Mouse (Mus musculus) inflammation-experienced regulatory T-cells, adult 6 months (primary cell): ENCODE measurements at regions not wholly inside any gene's neighbourhood (a gene's known extent, or its start where the extent isn't known, plus 50 kb on each side); places are given as distances from the start of the nearest gene placed in this dataset.

Experiments
- ATAC-seq: one replicate; pipeline ENCODE4 v1.8.0; 2017

- no peak for ATAC-seq
Measured at GRCm38 (mm10) chr13:112188741-112189476, 99.3 kb upstream of the Ankrd55 start.

- no peak for ATAC-seq
Measured at GRCm38 (mm10) chr13:112189605-112190004, 98.6 kb upstream of the Ankrd55 start.

GRCm38 (mm10) chr13:112192192-112192905 is 95.9 kb upstream of the Ankrd55 start:
- no peak for ATAC-seq

GRCm38 (mm10) chr13:112193676-112194075 is 94.6 kb upstream of the Ankrd55 start:
- ATAC-seq: no peak

GRCm38 (mm10) chr13:112194991-112195390 is 93.3 kb upstream of the Ankrd55 start:
- ATAC-seq: no peak

GRCm38 (mm10) chr13:112196789-112197188 is 91.5 kb upstream of the Ankrd55 start:
- ATAC-seq: no peak

- no peak for ATAC-seq
Measured at GRCm38 (mm10) chr13:112203721-112204120, 84.5 kb upstream of the Ankrd55 start.

GRCm38 (mm10) chr13:112204204-112204603 is 84.0 kb upstream of the Ankrd55 start:
- no peak for ATAC-seq

GRCm38 (mm10) chr13:112204813-112205212 is 83.4 kb upstream of the Ankrd55 start:
- no peak for ATAC-seq

- ATAC-seq: no peak
Measured at GRCm38 (mm10) chr13:112207617-112208235, 80.5 kb upstream of the Ankrd55 start.

GRCm38 (mm10) chr13:112211841-112212240 is 76.4 kb upstream of the Ankrd55 start:
- ATAC-seq: no peak

- no peak for ATAC-seq
Measured at GRCm38 (mm10) chr13:112212391-112212790, 75.9 kb upstream of the Ankrd55 start.

- no peak for ATAC-seq
Measured at GRCm38 (mm10) chr13:112213652-112214081, 74.6 kb upstream of the Ankrd55 start.

GRCm38 (mm10) chr13:112216084-112216483 is 72.2 kb upstream of the Ankrd55 start:
- no peak for ATAC-seq

- no peak for ATAC-seq
Measured at GRCm38 (mm10) chr13:112218389-112218788, 69.9 kb upstream of the Ankrd55 start.

- ATAC-seq: no peak
Measured at GRCm38 (mm10) chr13:112220184-112220583, 68.1 kb upstream of the Ankrd55 start.

- no peak for ATAC-seq
Measured at GRCm38 (mm10) chr13:112223616-112224015, 64.6 kb upstream of the Ankrd55 start.

GRCm38 (mm10) chr13:112227766-112228165 is 60.5 kb upstream of the Ankrd55 start:
- no peak for ATAC-seq

- no peak for ATAC-seq
Measured at GRCm38 (mm10) chr13:112228846-112229245, 59.4 kb upstream of the Ankrd55 start.

- no peak for ATAC-seq
Measured at GRCm38 (mm10) chr13:112230176-112230575, 58.1 kb upstream of the Ankrd55 start.

GRCm38 (mm10) chr13:112234695-112235094 is 53.6 kb upstream of the Ankrd55 start:
- ATAC-seq: no peak

- no peak for ATAC-seq
Measured at GRCm38 (mm10) chr13:112236956-112237355, 51.3 kb upstream of the Ankrd55 start.

GRCm38 (mm10) chr13:112237377-112237776 is 50.9 kb upstream of the Ankrd55 start:
- ATAC-seq: no peak

- ATAC-seq: no peak
Measured at GRCm38 (mm10) chr13:112237917-112238316, 50.3 kb upstream of the Ankrd55 start.
